Mouse (Mus musculus): ENCODE data around the gene Itih3.

Gene Itih3

DNA sequence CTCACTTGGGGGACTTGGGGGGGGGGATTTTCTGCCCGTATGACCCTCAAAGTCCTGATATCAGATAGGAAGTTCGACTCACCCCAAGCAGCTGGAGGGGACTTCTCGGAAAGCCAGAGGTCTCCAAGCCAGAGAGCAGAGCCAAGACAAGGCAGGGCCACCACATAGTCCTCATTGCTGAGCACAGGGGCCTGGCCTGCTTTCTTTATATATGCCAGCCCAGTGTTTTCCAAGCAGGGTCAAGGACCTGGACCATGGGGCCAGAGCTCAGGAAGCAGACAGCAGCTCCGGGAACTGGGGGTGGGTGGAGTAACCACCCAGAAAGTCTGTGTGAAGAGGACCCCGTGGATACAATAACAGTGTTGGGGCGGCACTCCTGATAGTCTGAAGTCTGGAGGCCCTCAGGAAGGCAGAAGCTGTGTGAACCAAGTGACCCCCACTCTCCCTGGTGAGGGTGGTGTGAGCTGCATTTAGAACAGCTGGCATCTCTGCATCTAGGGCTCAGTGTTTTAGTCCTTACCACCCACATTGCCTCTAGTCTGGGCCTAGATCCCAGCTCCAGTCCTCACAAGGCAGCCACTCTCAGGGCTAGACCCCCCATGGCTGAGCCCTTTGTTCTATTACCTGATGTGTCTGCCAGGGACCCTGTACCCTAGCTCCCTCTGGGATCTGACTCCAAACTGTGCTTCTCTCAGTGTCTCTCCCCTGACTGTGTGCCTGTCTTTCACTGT, at the start of gene Itih3:
TSS of gene Itih3 (minus strand) at position 386 of the 731 bp plus-strand sequence.
- no peak for DNase-seq (ENCODE audit: low read depth)

DNA sequence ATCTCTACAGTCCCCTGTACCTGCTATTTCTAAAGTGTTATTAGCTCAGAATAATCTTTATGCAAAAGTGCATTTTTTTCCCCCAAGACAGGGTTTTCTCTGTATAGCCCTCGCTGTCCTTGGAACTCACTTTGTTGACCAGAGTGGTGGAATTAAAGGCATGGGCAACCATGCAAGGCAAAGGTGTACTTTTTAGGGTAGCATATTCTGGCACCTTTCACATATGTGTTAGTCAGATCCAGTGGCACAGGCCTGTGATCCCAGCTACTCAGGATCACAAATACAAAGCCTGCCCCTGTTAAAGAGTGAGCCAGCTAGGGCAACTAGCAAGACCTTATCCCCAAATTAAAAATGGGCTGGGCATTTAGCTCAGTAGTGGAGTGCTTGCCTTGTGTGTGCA, 36.8 kb upstream of the Itih3 start:
- no peak for DNase-seq (ENCODE audit: low read depth)

DNA sequence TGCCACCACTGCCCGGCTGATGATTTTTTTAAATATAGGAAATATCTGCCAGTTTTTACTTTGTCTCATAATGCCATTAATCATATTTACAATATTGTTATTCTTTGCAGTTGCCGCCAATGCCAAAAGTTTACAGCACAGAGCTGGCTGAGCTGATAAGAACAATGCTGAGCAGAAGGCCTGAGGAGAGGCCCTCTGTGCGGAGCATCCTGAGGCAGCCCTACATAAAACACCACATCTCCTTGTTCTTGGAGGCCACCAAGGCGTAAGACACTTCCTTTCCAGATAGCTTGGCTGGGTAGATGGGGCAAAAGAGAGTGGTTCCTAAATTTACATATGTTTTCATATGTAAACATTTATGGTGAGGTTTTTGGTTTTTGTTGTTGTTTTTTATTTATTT, 35.5 kb upstream of the Itih3 start:
- DNase-seq (ENCODE audit: low read depth): no peak

DNA sequence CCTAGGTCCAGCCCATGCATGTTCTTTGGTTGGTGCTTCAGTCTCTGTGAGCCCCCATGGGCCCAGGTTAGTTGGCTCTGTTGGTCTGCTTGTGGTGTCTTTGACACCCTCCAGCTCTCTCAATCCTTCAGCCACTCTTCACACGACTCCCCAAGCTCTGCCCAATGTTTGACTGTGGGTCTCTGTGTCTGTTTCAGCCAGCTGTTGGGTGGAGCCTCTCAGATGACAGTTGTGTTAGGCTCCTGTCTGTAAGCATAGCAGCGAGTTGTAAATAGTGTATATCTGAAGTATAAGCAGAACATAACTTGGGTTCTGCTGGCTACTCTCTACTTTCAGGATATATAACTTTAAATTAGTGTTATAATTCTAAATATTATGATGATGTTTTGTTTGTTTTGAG, 35.0 kb upstream of the Itih3 start:
- DNase-seq (ENCODE audit: low read depth): no peak

DNA sequence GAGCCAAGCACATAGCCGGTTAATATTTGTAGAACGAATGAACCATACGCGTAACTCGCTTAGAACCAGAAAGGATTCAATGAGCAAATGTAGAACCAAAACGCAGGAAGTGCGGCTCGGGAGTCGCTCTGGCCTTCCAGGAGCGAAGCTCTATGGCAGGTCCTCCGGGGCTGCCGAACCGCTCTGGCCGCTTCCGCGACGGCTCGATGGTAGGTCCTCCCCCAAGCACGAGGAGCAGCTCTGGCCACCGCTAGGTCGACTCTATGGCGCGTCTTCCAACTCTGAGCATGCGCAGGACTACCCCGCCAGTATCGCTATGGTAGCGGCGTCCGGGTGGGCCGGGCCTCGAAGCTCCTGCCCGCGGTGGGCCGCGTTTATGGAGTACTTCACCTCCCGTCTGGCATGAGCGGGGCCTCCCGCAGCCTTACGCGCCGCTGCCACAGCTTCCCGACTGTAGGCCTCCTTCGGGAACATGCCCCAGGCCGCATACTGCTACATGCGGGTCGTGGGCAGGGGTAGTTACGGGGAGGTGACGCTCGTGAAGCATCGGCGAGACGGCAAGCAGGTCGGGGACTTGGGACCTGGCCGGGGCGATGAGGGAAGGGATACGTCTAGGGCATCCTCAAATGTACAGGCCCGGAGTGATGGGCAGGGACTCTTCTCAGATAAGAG, 27.7 kb upstream of the Itih3 start, which contains the start of gene Nek4:
TSS of gene Nek4 (plus strand) at position 224 of the 672 bp plus-strand sequence.
- peak; percentile 92 for DNase-seq (ENCODE audit: low read depth)

DNA sequence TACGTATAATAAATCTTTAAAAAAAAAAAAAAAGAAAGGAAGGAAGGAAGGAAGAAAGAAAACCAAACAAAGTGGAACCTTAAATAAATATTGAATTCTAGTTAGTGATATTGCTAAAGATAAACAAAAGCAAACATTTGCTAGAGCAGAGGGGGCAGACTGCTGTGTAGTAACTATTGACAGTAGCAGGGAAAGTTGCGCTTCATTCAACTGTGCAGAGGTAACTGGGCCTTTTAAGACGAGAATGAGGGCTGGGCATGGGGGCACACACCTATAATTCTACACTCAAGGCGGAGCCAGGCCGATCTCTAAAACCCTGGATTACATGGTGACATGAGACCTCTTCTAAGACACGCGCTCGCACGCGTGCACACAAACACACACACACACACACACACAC, 26.4 kb upstream of the Itih3 start:
- DNase-seq (ENCODE audit: low read depth): no peak

DNA sequence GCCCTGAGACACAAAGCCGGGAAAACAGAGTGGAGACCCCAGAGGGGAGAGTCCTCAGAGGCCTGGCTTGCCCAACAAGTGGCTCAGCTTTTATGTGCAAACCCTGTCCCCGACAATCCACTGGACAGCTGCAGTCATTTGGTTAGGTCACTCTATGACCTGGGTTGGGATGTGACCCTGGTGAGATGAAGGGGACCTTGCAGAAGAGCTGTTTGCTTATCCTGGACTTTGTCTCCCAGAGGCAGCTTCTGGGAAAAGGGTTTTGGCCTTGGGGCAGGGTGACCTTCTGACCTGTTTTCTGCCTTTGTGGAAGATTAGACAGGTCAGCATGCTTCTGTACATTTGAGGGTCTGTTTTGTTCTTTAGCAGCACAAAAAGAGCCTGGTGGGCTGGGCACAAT, 21.2 kb upstream of the Itih3 start:
- DNase-seq (ENCODE audit: low read depth): no peak

DNA sequence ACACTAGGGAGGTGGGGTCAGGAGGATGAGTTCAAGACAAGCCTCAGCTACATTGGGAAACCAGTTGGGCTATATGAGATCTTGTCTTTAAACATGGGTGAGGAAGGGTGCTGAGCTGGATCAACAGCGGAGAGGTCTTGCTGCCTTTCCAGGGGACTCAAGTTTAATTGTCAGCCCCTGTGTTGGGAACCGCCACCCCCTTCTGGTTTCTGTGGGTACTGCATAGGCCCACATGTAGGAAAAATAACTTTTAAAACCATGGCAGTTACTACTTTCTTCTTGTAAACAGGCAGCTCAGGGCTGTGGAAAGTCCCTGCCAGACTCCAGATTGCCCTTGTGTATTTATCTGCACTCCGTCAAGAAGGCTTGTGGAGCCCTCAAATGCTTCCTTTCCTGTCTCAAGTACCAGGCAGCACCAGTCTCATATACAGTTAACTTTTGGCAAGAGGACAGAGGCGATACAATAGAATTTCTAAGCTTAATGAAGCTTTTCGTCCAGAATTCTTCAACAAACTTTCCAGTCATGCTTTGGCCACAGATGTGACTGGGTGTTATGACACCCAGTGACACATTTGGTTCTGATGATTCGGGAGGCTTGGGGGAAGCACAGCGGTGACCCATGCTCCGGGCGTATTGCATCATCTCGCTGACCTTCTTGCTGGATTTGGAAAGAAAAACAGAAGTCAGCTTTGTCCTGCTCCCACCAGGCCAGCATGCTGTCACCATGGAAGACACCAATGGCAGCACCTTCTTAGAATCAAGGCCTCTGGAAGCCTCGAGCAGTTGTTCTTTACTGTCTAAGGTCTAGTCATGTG, 20.5 kb upstream of the Itih3 start:
- peak; percentile 61 for DNase-seq (ENCODE audit: low read depth)

DNA sequence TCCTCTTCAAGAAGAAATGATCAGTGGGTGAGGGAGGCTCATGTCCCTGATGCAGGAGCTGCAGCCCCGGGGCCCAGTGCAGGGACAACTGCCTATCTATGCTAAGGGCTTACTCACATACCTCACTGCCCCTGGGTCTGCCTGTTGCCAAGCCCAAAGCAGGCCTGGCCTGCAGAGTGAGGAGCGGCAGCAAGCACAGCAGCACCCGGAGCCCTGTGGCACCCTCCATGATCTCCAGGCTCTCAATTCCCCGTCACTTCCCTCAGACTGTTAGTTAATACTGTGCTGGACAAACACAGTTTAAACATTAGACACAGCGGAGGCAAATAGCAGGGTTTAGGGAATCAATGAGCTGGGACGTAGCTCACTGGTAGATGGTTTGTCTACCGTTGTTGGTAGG, 19.5 kb upstream of the Itih3 start, which contains the start of gene Itih1:
TSS of gene Itih1 (minus strand) at position 252 of the 400 bp plus-strand sequence.
- DNase-seq (ENCODE audit: low read depth): no peak

DNA sequence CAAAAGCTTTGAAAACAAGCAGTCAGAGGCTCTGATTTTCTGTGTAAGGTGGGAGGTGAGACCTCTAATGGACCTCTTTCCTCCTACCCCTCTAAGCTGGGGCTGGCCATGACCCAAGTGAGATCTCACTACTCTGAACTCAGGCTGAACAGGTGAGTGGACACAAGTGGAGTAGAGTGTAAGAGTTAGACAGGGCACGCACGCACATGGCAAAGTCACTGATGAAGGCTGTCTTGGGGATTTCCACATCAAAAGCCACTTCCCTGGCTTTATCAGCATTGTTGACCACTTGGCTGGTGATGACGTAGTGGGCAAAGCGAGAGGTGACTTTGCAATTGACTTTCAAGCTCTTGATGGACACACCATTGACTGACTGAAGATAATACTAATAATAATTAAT, 18.7 kb upstream of the Itih3 start:
- DNase-seq (ENCODE audit: low read depth): no peak

DNA sequence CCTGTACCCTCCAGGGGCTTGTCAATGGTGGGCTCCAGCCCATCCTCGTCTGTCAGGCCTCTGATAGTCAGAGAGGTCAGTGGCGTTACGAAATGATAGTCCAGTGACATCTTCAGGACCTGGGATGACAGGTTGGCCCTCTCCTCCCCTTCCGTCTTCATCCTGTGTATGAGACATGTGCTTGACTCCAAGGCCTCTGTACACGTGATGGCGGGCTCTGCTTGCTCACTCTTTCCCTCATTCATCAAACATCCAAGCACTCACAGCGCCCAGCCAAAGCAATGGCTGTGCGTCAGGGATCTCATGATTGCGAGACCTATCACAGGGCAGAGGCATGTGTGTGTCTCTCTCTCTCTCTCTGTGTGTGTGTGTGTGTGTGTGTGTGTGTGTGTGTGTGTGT, 9.8 kb upstream of the Itih3 start:
- DNase-seq (ENCODE audit: low read depth): no peak

DNA sequence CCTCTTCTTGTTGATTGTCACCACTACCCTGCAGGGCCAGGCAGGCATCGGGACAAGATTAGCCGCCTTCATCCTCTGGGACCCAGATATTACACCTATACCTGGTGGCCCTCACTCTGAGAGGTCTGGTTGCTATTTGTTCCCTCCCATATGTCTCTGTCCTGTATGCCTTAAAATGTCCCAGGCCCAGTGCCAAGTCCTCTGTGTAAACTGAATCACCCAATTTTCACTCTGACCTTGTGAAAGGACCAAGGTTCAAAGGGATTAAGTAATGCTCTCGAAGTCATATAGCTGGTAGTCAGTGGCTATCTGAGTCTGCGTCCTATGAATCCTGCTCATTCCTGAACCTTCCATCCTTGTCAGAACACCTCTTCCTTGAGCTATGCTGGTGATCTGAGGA, 6.8 kb upstream of the Itih3 start:
- DNase-seq (ENCODE audit: low read depth): no peak

DNA sequence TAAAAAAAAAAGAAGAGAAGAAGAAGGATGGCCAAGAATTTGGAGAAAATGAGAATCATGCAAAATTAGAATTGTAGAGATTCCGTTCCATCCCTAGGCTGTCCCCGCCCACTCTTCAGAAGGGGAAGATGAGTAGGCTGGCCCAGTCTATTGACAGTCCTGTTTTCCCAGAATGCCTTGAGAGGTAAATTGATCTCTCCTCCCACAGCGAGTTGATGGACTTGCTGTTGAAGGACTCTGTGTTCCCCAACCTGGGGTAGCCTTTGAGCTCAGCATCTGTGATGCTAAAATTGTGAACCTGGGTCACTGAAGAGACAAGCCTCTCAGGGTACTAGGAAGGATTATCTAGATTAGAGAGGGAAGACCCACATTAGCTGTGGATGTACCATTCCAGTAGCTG, 1.9 kb upstream of the Itih3 start:
- no peak for DNase-seq (ENCODE audit: low read depth)

DNA sequence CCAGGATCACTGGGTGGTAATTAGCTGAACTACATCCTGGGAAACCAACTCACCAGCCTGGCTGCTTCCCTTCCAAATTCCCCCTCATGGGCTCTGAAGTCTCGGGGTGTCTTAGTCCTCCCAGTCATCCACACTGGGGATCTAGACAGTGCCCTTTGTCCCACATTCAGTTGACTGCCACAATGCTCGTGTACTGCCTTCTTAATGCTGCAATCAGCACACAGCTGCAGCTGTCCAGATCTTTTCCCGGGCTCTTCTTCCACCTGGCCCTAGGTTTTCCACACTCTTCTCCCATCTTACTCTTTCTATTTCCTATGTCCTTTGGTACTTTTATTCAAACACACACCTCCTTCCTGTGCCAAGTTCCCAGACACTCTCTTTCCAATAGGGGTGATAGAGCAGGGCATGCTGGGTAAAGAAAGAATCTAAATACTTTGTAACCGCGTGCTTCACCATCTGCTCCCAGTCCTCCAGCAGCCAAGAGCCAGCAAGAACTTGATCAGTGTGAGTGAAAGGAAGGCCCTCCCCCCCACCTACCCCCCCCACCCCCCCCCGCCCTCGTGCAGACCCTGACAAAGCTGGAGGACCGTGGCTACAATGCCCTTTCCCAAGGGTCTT, 1.4 kb downstream of the Itih3 start:
- no peak for DNase-seq (ENCODE audit: low read depth)

DNA sequence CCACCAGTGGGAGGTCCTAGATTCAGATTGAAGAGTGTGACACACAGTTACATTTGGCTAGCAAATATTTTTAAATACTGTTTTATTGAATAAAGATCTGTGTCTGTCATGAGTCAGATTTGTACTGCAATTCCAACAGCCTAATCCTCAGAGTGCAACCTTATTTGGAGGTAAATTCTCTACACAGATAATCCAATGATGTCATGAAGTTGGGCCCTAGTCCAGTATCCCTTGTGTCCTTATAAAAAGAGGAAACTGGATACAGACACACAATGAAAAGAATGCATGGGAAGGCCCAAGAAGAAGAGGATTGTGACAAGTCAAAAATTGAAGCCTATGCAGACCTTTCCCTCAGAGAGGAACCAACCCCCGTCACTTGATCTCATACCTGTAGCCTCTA, 7.0 kb downstream of the Itih3 start:
- no peak for DNase-seq (ENCODE audit: low read depth)

DNA sequence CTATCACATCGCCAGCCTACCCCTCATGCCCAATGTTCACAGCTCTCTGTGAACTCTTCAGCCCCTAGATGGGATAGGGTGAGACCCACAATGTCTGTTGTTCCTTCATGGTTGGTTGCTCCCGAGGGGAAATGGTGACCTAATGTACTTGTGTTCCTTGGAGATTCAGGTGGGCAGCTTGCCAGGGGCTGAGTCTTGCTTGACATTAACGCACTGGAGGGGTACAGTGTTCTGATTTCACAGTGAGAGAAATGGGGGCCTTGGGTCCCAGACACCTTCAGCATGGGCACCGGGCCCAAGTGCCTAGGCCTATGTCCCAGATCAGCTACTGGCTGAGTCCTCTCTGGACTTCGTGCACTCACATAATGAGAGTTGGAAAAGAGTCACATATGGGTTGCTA, 10.2 kb downstream of the Itih3 start:
- DNase-seq (ENCODE audit: low read depth): no peak

DNA sequence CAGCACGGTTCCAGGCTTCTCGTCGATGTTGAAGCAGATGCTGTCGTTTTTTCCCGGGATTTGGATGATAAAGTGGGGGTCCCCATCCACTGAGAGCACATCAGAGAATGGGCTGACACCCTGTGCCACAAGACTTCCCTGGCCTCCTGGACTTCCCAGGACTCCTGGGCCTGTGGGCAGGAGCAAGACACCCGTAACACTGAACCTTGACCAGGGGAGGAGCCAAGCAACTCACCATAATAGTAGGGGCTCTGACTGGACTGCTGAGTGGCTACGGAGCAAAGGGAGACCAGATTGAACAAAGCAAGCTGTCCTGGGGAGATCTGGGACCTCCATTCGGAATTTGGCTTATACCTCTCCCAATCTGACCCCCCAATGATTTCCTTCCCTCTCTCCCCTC, 10.9 kb downstream of the Itih3 start:
- no peak for DNase-seq (ENCODE audit: low read depth)

DNA sequence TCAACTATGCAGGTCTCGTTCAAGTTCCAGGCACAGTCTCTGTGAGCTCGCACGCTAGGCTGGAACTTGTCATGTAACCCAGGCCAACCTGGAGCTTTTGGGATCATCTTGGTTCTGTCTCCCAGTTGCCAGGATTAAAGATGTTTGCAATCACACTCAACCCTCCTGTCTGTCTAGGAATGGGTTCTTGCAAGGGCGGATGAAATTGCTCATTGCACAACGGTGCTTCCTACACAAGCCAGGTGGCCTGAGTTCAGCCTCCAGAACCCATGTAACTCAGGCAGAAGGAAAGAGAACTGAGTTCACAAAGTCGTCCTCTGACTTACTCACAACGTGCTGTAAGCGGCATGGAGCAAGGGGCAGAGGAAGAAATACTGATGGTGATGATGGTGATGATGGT, 12.4 kb downstream of the Itih3 start:
- no peak for DNase-seq (ENCODE audit: low read depth)

DNA sequence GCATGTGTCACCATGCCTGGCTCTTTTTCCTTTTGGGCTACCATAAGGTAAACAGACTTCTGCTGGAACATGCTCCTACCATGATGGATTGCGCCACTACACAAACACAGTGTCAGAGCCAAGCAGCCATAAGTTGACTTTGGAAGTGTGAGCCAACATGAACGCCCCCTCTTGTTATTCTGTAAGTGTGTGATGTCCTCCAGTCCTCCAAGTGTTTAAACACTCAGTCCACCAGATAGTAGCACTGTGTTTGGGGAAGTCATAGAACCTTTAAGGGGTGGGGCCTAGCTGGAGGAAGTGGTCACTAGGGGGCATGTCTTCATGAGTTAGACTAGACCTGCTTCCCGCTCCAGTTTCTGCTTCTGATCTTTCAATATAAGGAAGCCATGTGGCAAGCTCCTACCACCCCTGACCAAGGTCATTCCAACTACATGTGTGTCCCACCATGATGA, 15.7 kb downstream of the Itih3 start:
- peak; percentile 34 for DNase-seq (ENCODE audit: low read depth)

DNA sequence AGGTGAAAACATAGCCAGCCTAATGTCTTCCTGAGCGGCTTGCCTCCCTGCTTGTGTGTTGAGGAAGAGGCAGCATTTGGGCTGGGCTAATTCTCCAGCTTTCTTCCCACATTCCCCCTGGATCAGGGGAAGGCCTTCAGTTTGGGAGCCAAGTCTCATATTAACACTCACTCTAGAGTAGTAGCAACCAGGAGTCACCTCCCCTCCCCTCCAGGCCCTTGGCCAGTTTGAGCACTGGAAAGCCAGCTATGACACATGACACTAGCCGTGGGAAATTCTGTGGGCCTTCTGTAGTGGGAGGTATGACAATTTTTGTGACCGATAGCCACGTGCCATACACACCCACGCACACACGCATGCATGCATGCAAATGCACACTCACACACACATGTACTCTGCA, 17.6 kb downstream of the Itih3 start:
- no peak for DNase-seq (ENCODE audit: low read depth)

DNA sequence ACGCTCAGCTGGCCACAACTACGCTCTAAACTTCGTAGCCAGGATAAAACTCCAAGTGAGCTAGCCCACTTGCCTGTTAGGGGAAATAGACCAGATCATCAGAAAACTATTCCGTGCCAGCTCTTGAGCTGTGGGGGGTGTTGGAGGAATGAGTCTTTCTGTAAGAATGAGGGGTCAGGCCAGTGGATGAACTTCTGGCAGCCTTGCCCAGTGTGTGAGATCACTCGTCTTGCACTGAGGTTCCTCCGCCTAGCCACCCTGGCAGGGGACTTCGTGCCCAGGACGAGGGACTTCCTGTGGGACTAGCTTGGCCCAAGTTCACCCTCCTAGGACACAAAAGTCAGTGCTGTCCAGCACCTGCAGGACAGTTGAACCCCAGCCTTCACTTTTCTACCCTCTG, 19.3 kb downstream of the Itih3 start:
- peak; percentile 46 for DNase-seq (ENCODE audit: low read depth)

DNA sequence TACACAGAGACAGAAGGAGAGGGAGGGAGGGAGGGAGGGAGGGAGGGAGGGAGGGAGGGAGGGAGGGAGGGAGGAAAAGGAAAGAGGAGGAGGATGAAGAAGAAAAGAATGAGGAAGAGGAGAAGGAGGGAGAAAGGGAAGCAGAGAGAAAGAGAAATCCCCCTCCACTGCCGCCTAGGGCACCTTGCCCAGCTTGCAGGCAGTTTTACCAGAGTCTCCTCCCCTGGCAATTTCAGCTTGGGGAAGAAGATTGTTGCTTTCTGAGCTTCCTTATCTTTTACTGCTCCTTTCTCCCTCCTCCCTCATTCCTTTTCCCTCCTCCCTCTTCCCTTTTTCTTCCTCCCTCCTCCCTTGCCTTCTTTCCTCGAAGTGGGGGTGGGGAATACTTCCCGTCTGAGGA, 20.5 kb downstream of the Itih3 start:
- no peak for DNase-seq (ENCODE audit: low read depth)
